Mouse (Mus musculus) forebrain, embryonic 14.5 days (tissue): Measurements from ENCODE around the gene Cenpe. TPM values are rescaled to one million over a fixed set of nuclear protein-coding genes. Genes with fewer than 3 reads are reported as not detected.

Experiments used
- ATAC-seq: fragments of 200-750 bp; cut with Nextera tagmentation; 2 replicates; pipeline ENCODE4 v1.8.0; 2017; ENCODE audit warnings: mild to moderate bottlenecking, moderate library complexity
- DNase-seq: peaks from one replicate; pipeline ENCODE4 v3.0.0-alpha.2; 2015; ENCODE audit warnings: low spot score
- H3K27ac ChIP-seq: fragments of 300-500 bp; sonication (generic); 2 replicates; pipeline ENCODE4 v1.5.1; 2014; ENCODE audit warnings: low read depth, mild to moderate bottlenecking, control low read depth, low read length, moderate library complexity
- H3K27me3 ChIP-seq: fragments of 300-500 bp; sonication (generic); replicated peaks from 2 replicates; pipeline ENCODE4 v1.6.1; 2014; ENCODE audit warnings: low read length, control low read depth, mixed read lengths; ENCODE audit not compliant: control insufficient read depth, insufficient read depth
- H3K36me3 ChIP-seq: fragments of 300-500 bp; sonication (generic); 2 replicates; pipeline ENCODE4 v1.6.1; 2014; ENCODE audit warnings: low read length, control low read depth; ENCODE audit not compliant: control insufficient read depth, insufficient read depth
- H3K4me1 ChIP-seq: fragments of 300-500 bp; sonication (generic); 2 replicates; pipeline ENCODE4 v1.6.1; 2014; ENCODE audit warnings: antibody characterized with exemption, low read length, control low read depth; ENCODE audit not compliant: control insufficient read depth, insufficient read depth
- H3K4me2 ChIP-seq: fragments of 300-500 bp; sonication (generic); 2 replicates; pipeline ENCODE4 v1.6.1; 2014; ENCODE audit warnings: mild to moderate bottlenecking, control low read depth, low read length
- H3K4me3 ChIP-seq: fragments of 300-500 bp; sonication (generic); 2 replicates; pipeline ENCODE4 v1.5.1; 2014; ENCODE audit warnings: low read depth, low read length, control low read depth
- H3K9ac ChIP-seq: fragments of 300-500 bp; sonication (generic); 2 replicates; pipeline ENCODE4 v1.6.1; 2014; ENCODE audit warnings: mild to moderate bottlenecking, low read length, control low read depth, moderate library complexity
- H3K9me3 ChIP-seq: fragments of 300-500 bp; sonication (generic); replicated peaks from 2 replicates; pipeline ENCODE4 v1.6.1; 2016; ENCODE audit warnings: low read length, control low read depth, mixed read lengths; ENCODE audit not compliant: control insufficient read depth
- WGBS: fragments of 180-500 bp; shearing (Covaris S2); extraction: QIAGEN DNeasy Blood & Tissue Kit; methylation state at CpG from one replicate; pipeline ENCODE4 v1.1.7; 2014; 5-methylcytosine and 5-hydroxymethylcytosine counted together
- polyA plus RNA-seq: library from polyadenylated mRNA; unstranded; fragments of >200 nt; fragmentation: Nextera tagmentation; extraction: Ambion mirVana; gene quantifications from 2 replicates; pipeline ENCODE4 v1.2.1, GENCODE M21; 2014

Cenpe gene
- polyA plus RNA-seq, 1 experiment from 2014 or later = 17.7 TPM

DNA sequence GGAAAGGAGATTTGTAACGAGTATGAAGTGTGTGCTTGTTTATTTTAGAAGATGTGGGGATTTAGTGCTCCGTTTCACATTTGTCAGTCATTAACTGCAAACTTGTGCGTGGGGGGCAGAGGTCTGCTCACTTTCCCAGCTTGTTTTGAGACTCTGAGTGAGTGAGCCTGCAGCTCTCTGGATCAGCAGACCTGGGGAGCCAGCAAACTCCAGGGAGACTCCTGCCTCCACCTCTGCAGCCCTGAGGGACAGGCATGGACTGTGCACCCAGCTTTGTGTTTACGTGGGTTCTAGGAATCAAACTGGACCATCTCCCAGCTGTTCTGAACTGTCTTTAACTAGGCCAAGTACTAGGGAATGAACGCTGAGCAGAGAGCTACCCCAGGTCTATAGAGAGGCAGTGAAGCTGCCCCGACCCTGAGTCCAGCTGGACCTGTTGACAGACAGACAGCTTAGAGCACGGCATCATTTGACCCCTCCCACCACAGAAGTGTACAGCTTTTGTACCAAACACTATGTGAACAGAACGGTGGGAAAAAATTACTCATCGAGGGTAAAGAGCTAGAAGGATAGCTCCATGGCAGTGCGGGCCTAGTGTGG is 57.2 kb downstream of the Cenpe start:
- Histone ChIP-seq H3K4me1 (no peaks in the 10 kb centered on the region), H3K9ac (no peak overlapping the region), H3K4me3 (no peak overlapping the region), H3K27ac (no peak overlapping the region), H3K4me2 (no peak overlapping the region), H3K27me3 (no peaks in the 10 kb centered on the region), H3K9me3 (no peaks in the 10 kb centered on the region), H3K36me3 (peaks cover 71% of the 10 kb centered on the region)
- DNase-seq (no peak), ATAC-seq (no peak)
- WGBS = 91% methylated on average over 10 of the region's 10 CpGs

DNA sequence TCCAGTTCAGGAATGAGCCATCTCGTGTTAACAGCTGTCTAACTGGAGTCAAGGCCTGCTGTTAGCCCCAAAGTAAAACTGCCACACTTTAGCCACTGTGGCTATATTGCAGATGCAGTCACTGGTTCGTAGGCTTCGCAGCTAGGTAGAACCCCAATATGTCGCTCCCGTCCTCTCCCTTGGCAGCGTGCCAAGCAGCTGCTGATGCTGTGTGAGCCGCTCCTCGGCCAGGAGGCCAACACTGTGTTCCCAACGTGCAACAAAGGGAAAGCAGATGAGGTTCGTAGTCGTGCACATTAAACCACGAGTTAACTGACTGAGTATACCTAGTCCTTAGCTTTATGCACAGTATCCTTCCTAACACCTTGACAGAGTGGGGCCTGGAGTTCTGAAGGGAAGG is 60.3 kb downstream of the Cenpe start:
- no peak overlapping the region for H3K9ac ChIP-seq
- 0 out of 2 replicates have a peak, but pooled peaks have one; percentile 50 for ATAC-seq
- H3K9me3 ChIP-seq = no peaks in the 10 kb centered on the region
- H3K4me3 ChIP-seq = no peak overlapping the region
- WGBS = 69% methylated on average over 12 of the region's 12 CpGs
- H3K27ac ChIP-seq = no peak overlapping the region
- H3K4me1 ChIP-seq = no peaks in the 10 kb centered on the region
- no peak overlapping the region for H3K4me2 ChIP-seq
- H3K36me3 ChIP-seq = peaks cover 55% of the 10 kb centered on the region
- DNase-seq = peak; percentile 45
- no peaks in the 10 kb centered on the region for H3K27me3 ChIP-seq

DNA sequence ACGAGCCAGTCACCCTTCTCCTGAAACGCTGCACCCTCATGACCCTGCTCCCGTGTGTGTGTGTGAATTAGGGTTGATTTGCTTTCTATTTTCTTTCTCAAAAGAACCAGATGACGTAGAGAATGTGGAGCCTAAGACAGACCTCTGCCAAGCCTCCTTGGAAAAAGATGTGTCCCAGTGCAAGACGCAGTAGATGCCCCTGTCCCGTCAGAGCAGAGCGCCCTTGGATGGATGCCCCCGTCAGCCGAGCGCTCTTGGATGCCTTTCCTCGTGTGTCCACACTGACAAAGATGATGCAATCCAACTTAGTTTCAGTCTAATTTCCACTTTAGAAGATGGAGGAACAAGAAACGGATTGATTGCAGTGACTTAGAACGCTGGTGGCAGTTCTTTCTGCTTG is 60.7 kb downstream of the Cenpe start:
- no peak overlapping the region for H3K4me3 ChIP-seq
- WGBS = 88% methylated on average over 13 of the region's 13 CpGs
- ATAC-seq = no peak
- H3K27ac ChIP-seq = no peak overlapping the region
- peaks cover 52% of the 10 kb centered on the region for H3K36me3 ChIP-seq
- H3K27me3 ChIP-seq = no peaks in the 10 kb centered on the region
- no peaks in the 10 kb centered on the region for H3K9me3 ChIP-seq
- H3K4me2 ChIP-seq = no peak overlapping the region
- DNase-seq = no peak
- no peak overlapping the region for H3K9ac ChIP-seq
- no peaks in the 10 kb centered on the region for H3K4me1 ChIP-seq

DNA sequence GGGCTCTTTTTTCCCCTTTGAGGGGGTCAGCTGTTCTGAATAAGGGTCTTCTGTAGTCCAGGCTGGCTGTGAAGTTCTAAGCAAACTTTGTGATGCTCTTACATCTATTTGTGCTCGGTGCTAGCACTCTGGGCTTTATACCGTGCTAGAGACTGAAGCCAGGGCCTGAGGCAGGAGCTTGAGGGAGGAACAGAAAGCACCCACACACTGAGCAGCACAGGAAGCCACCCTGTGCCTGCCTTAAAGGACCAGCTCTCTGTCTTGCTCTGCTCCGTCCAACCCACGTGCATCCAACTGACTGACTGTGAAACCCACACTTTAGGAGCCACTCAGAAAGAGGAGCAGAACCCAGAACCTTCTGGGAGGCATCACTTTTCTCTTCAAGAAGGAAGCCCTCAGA is 67.8 kb downstream of the Cenpe start:
- H3K9ac ChIP-seq = no peak overlapping the region
- H3K9me3 ChIP-seq = no peaks in the 10 kb centered on the region
- no peaks in the 10 kb centered on the region for H3K4me1 ChIP-seq
- 0 out of 2 replicates have a peak, but pooled peaks cover under 1% of the 10 kb centered on the region for H3K36me3 ChIP-seq
- no peak overlapping the region for H3K4me3 ChIP-seq
- H3K27me3 ChIP-seq = no peaks in the 10 kb centered on the region
- no peak overlapping the region for H3K27ac ChIP-seq
- no peak overlapping the region for H3K4me2 ChIP-seq
- ATAC-seq = peak; percentile 19; the same call in 1 of the 2 replicates
- DNase-seq = no peak
- 77% methylated on average over 4 of the region's 4 CpGs for WGBS

DNA sequence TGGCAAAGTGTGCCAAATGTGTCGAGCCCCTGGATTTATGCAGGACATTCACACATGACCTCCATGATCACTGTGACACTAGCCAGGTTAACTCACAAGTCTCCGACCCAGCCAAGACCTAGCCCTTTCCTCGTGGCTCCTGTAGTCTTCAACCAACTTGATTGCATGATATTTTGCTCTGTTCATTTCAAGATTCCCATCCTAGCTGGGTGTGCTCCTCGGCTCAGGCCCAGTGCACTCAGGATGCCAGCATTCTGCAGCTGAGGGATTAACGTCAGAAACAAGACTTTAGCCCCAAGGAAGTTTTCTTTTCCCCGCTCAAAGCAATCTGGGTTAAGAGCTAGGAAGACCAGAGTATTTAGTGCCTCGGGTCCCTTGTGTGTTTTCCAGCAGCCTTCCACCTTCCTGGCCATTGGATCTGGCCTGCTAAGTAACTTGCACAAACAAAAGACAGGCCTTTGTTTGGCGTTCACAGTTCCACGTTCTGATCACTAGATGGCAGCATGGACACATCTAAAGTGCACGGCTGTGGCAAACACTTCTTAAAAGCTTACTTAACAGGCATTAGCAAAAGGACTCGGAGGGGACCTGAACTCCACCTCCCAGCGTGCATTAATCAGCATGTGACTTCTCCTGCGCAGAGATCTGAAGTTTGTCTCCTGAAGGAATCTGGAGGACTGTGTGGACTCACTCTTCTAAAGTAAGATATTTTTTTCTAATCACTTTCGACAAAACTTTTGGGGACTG is 68.5 kb downstream of the Cenpe start, which contains the start of gene Bdh2:
TSS of gene Bdh2 (plus strand) at position 553 of the 747 bp plus-strand sequence.
- ATAC-seq = peak; percentile 88

DNA sequence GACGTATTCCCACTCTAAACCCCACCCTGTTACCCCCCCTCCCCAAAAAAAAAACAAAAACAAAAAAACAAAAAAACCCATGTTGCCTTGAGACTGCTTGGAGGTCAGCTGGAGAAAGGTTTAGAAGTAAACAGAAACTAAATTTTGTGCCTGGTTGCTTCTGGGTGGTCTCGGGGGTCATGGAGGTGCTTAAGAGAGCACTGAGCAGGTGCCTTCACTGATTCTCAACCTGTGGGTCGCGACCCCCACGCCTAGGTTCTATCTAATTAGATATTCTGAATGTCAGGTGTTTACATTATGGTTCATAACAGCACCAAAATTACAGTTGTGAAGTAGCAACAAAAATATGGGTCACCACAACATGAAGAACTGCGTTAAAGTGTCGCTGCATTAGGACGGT is 69.4 kb downstream of the Cenpe start:
- no peak for DNase-seq
- Histone ChIP-seq H3K27me3 (no peaks in the 10 kb centered on the region), H3K36me3 (no peaks in the 10 kb centered on the region), H3K4me3 (no peak overlapping the region), H3K9ac (no peak overlapping the region), H3K4me2 (no peak overlapping the region), H3K27ac (no peak overlapping the region), H3K4me1 (no peaks in the 10 kb centered on the region), H3K9me3 (no peaks in the 10 kb centered on the region)
- 84% methylated on average over 8 of the region's 8 CpGs for whole genome bisulfite sequencing
- no peak for ATAC-seq

More for the DNA sequence above, 68.5 kb downstream of the Cenpe start, which contains the start of gene Bdh2:
- H3K4me1 ChIP-seq = no peaks in the 10 kb centered on the region
- H3K9me3 ChIP-seq = no peaks in the 10 kb centered on the region
- H3K36me3 ChIP-seq = no peaks in the 10 kb centered on the region
- peak; percentile 96 for DNase-seq
- H3K4me3 ChIP-seq = no peak within 1 kb of the TSS
- H3K27ac ChIP-seq = 0 out of 2 replicates have a peak within 1 kb of the TSS, but pooled peaks have one; percentile 27
- 0 out of 2 replicates have a peak within 1 kb of the TSS, but pooled peaks have one; percentile 14 for H3K4me2 ChIP-seq
- H3K27me3 ChIP-seq = no peaks in the 10 kb centered on the region
- no peak within 1 kb of the TSS for H3K9ac ChIP-seq
- WGBS = 23% methylated on average over 14 of the region's 14 CpGs

DNA sequence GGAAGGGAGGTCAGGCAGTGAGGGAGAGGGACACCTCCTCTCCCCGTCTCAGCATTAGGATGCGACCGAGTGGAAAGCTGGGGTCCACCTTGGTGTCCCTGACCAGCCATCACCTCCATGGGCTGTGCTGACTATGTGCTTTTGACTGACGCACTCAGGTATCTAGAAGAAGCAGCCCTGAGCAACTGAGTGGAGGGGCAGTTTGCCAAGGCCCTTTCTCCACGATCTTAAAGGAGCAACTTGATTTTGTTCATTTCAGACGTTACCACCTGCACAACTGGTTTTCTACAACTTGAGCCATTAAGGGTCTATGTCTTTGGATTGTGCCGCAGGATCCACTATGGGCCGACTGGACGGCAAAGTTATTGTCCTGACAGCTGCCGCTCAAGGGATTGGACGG is 72.9 kb downstream of the Cenpe start:
- Histone ChIP-seq H3K4me3 (no peak overlapping the region), H3K27ac (no peak overlapping the region), H3K9ac (no peak overlapping the region), H3K27me3 (no peaks in the 10 kb centered on the region), H3K4me2 (no peak overlapping the region), H3K36me3 (no peaks in the 10 kb centered on the region), H3K9me3 (no peaks in the 10 kb centered on the region), H3K4me1 (no peaks in the 10 kb centered on the region)
- DNase-seq = no peak
- no peak for ATAC-seq
- 89% methylated on average over 11 of the region's 11 CpGs for WGBS

DNA sequence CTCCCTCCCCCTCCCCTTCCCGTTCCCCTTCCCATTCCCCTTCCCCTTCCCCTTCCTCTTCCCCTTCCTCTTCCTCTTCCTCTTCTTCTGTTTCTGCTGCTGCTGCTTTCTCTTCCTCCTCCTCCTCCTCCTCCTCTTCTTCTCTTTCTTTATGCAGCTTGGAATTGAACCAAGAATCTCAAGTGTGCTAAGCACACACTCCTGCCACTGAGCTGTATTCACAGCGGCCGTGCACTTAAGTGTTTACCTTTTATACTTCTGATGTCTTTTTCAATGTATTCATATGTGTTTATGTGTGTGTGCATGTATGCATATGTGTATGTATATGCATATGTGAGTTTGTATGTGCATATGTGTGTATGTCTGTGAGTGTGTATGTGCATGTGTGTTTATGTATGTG is 73.5 kb downstream of the Cenpe start:
- ATAC-seq (no peak), DNase-seq (no peak)
- H3K4me1 ChIP-seq = no peaks in the 10 kb centered on the region
- no peak overlapping the region for H3K4me2 ChIP-seq
- no peak overlapping the region for H3K9ac ChIP-seq
- H3K27me3 ChIP-seq = no peaks in the 10 kb centered on the region
- no peak overlapping the region for H3K4me3 ChIP-seq
- H3K9me3 ChIP-seq = no peaks in the 10 kb centered on the region
- no peak overlapping the region for H3K27ac ChIP-seq
- H3K36me3 ChIP-seq = no peaks in the 10 kb centered on the region
- WGBS = 79% methylated on average over 3 of the region's 3 CpGs

DNA sequence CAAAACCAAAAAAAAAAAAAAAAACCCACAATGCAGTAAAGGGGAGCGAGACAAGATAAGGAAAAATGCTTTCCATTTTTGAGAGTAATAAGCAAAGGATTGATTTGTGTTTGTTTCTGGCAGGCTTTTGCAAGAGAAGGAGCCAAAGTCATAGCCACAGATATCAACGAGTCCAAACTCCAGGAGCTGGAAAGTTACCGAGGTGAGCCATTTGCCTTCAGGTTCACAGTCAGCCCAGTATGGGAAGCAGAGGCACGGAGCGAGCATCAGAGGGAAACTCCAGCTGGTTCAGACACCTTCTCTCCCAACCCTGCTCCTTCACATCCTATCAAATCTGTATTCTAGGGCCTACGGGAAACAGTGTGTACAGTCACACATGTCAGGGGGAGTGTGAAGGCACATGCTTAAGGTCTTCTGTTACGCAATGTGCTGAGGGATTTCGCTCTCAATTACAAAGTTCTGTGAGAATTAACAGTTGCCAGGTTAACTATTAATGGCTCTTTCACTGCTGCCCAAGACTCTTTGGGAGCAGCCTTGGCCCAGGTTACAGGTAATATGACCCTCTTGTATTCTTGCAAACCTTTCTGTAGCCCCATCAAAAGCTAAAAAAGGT is 75.9 kb downstream of the Cenpe start:
- Histone ChIP-seq H3K36me3 (no peaks in the 10 kb centered on the region), H3K4me1 (no peaks in the 10 kb centered on the region), H3K4me3 (no peak overlapping the region), H3K9me3 (no peaks in the 10 kb centered on the region), H3K4me2 (no peak overlapping the region), H3K9ac (no peak overlapping the region), H3K27ac (no peak overlapping the region), H3K27me3 (no peaks in the 10 kb centered on the region)
- 89% methylated on average over 8 of the region's 8 CpGs for whole genome bisulfite sequencing
- DNase-seq = no peak
- ATAC-seq = no peak
